Mouse (Mus musculus) lung, embryonic 14.5 days (tissue): ENCODE data around the gene Cdk2ap2. TPM values are rescaled to one million over a fixed set of nuclear protein-coding genes. Genes with fewer than 3 reads are reported as not detected.
A peak's percentile ranks its signal among the peaks of the same experiment; 100 is the strongest.

Source experiments
- ATAC-seq: fragments of 200-750 bp; cut with Nextera tagmentation; 2 replicates; pipeline ENCODE4 v1.8.0; 2017; ENCODE audit warnings: mild to moderate bottlenecking, moderate TSS enrichment, moderate library complexity; ENCODE audit not compliant: insufficient read depth
- DNase-seq: peaks from one replicate; pipeline ENCODE4 v3.0.0-alpha.2; 2015
- H3K27ac ChIP-seq: fragments of 300-500 bp; sonication (generic); 2 replicates; pipeline ENCODE4 v1.5.1; 2014; ENCODE audit warnings: low read depth, mild to moderate bottlenecking, moderate library complexity
- H3K27me3 ChIP-seq: fragments of 300-500 bp; sonication (generic); 2 replicates; pipeline ENCODE4 v1.6.1; 2014; ENCODE audit warnings: low read length, control low read depth; ENCODE audit not compliant: insufficient read depth
- H3K36me3 ChIP-seq: fragments of 300-500 bp; sonication (generic); 2 replicates; pipeline ENCODE4 v1.6.1; 2014; ENCODE audit warnings: control low read depth; ENCODE audit not compliant: insufficient read depth
- H3K4me1 ChIP-seq: fragments of 300-500 bp; sonication (generic); 2 replicates; pipeline ENCODE4 v1.6.1; 2014; ENCODE audit warnings: antibody characterized with exemption, control low read depth; ENCODE audit not compliant: insufficient read depth
- H3K4me2 ChIP-seq: fragments of 300-500 bp; sonication (generic); 2 replicates; pipeline ENCODE4 v1.6.1; 2014; ENCODE audit warnings: mild to moderate bottlenecking
- H3K4me3 ChIP-seq: fragments of 300-500 bp; sonication (generic); 2 replicates; pipeline ENCODE4 v1.5.1; 2014; ENCODE audit warnings: low read depth, low read length
- H3K9ac ChIP-seq: fragments of 300-500 bp; sonication (generic); 2 replicates; pipeline ENCODE4 v1.6.1; 2014
- H3K9me3 ChIP-seq: fragments of 300-500 bp; sonication (generic); 2 replicates; pipeline ENCODE4 v1.6.1; 2016; ENCODE audit warnings: low read depth, low read length, control low read depth
- CTCF ChIP-seq: IDR thresholded peaks from 2 replicates; pipeline ENCODE4 v1.5.1; 2016; ENCODE audit warnings: antibody characterized with exemption, low read depth
- WGBS: fragments of 180-500 bp; shearing (Covaris S2); extraction: QIAGEN DNeasy Blood & Tissue Kit; methylation state at CpG from one replicate; pipeline ENCODE4 v1.1.7; 2014; 5-methylcytosine and 5-hydroxymethylcytosine counted together
- polyA plus RNA-seq: library from polyadenylated mRNA; unstranded; fragments of >200 nt; fragmentation: Nextera tagmentation; extraction: Ambion mirVana; gene quantifications from 2 replicates; pipeline ENCODE4 v1.2.1, GENCODE M21; 2014

Cdk2ap2 gene
- polyA plus RNA-seq, 1 experiment from 2014 or later = 76.6 TPM

GRCm38 (mm10) chr19:4108535-4108934, 11.6 kb downstream of the Cdk2ap2 start:
- no peak for TF ChIP-seq CTCF
- no peaks in the 10 kb centered on the region for H3K4me1 ChIP-seq
- no peaks in the 10 kb centered on the region for H3K9me3 ChIP-seq
- WGBS = 82% methylated on average over 9 of the region's 9 CpGs
- no peaks in the 10 kb centered on the region for H3K27me3 ChIP-seq
- ATAC-seq = no peak
- DNase-seq = no peak
- peaks cover 17% of the 10 kb centered on the region; the same call in 1 of the 2 replicates for H3K36me3 ChIP-seq
- H3K27ac ChIP-seq = no peak overlapping the region
- H3K9ac ChIP-seq = no peak overlapping the region
- no peak overlapping the region for H3K4me3 ChIP-seq
- no peak overlapping the region for H3K4me2 ChIP-seq

- H3K36me3 ChIP-seq = peaks cover 54% of the 10 kb centered on the region
- TF ChIP-seq CTCF = no peak
- no peak overlapping the region for H3K9ac ChIP-seq
- H3K4me3 ChIP-seq = no peak overlapping the region
- DNase-seq = no peak
- ATAC-seq = no peak
- WGBS = 94% methylated on average over 26 of the region's 26 CpGs
- H3K27ac ChIP-seq = no peak overlapping the region
- no peaks in the 10 kb centered on the region for H3K9me3 ChIP-seq
- no peaks in the 10 kb centered on the region for H3K4me1 ChIP-seq
- H3K27me3 ChIP-seq = no peaks in the 10 kb centered on the region
- H3K4me2 ChIP-seq = no peak overlapping the region
These were observed 15.3 kb downstream of the Cdk2ap2 start for GRCm38 (mm10) chr19:4112063-4112960.

- Histone ChIP-seq H3K27me3 (no peaks in the 10 kb centered on the region), H3K4me1 (no peaks in the 10 kb centered on the region), H3K36me3 (peaks cover 63% of the 10 kb centered on the region), H3K9me3 (no peaks in the 10 kb centered on the region), H3K4me2 (0 out of 2 replicates have a peak overlapping the region, but pooled peaks have one; percentile 11), H3K27ac (no peak overlapping the region), H3K4me3 (no peak overlapping the region), H3K9ac (no peak overlapping the region)
- DNase-seq (peak; percentile 58), ATAC-seq (peak; percentile 64; the same call in 1 of the 2 replicates)
- 61% methylated on average over 13 of the region's 13 CpGs for WGBS
- no peak for TF ChIP-seq CTCF
These were observed 16.3 kb downstream of the Cdk2ap2 start for GRCm38 (mm10) chr19:4113186-4113805.

GRCm38 (mm10) chr19:4113806-4114230, 16.8 kb downstream of the Cdk2ap2 start:
- Histone ChIP-seq H3K4me2 (peak overlapping the region; percentile 11; the same call in 1 of the 2 replicates), H3K4me3 (no peak overlapping the region), H3K27ac (no peak overlapping the region), H3K36me3 (peaks cover 63% of the 10 kb centered on the region), H3K9ac (no peak overlapping the region), H3K27me3 (no peaks in the 10 kb centered on the region), H3K9me3 (no peaks in the 10 kb centered on the region), H3K4me1 (no peaks in the 10 kb centered on the region)
- DNase-seq (no peak), ATAC-seq (peak; percentile 23)
- WGBS = 22% methylated on average over 5 of the region's 5 CpGs
- no peak for TF ChIP-seq CTCF

GRCm38 (mm10) chr19:4114551-4114950, 17.6 kb downstream of the Cdk2ap2 start:
- no peak overlapping the region for H3K4me2 ChIP-seq
- no peak for DNase-seq
- no peaks in the 10 kb centered on the region for H3K4me1 ChIP-seq
- TF ChIP-seq CTCF = no peak
- H3K27ac ChIP-seq = no peak overlapping the region
- H3K4me3 ChIP-seq = no peak overlapping the region
- no peak overlapping the region for H3K9ac ChIP-seq
- 77% methylated on average over 10 of the region's 10 CpGs for WGBS
- no peaks in the 10 kb centered on the region for H3K27me3 ChIP-seq
- peaks cover 66% of the 10 kb centered on the region for H3K36me3 ChIP-seq
- H3K9me3 ChIP-seq = no peaks in the 10 kb centered on the region
- no peak for ATAC-seq

- Histone ChIP-seq H3K36me3 (peaks cover 66% of the 10 kb centered on the region), H3K9me3 (no peaks in the 10 kb centered on the region), H3K4me2 (no peak overlapping the region), H3K9ac (no peak overlapping the region), H3K27ac (no peak overlapping the region), H3K27me3 (no peaks in the 10 kb centered on the region), H3K4me3 (no peak overlapping the region), H3K4me1 (no peaks in the 10 kb centered on the region)
- ATAC-seq (no peak), DNase-seq (no peak)
- WGBS = 93% methylated on average over 10 of the region's 10 CpGs
- no peak for TF ChIP-seq CTCF
These were observed 18.2 kb downstream of the Cdk2ap2 start for GRCm38 (mm10) chr19:4115144-4115543.

GRCm38 (mm10) chr19:4115816-4116215, 18.8 kb downstream of the Cdk2ap2 start:
- peaks cover 66% of the 10 kb centered on the region for H3K36me3 ChIP-seq
- peaks cover 3% of the 10 kb centered on the region; the same call in 1 of the 2 replicates for H3K4me1 ChIP-seq
- H3K4me2 ChIP-seq = no peak overlapping the region
- ATAC-seq = no peak
- no peaks in the 10 kb centered on the region for H3K9me3 ChIP-seq
- H3K27me3 ChIP-seq = no peaks in the 10 kb centered on the region
- no peak overlapping the region for H3K4me3 ChIP-seq
- no peak overlapping the region for H3K27ac ChIP-seq
- TF ChIP-seq CTCF = no peak
- 82% methylated on average over 11 of the region's 11 CpGs for WGBS
- DNase-seq = no peak
- no peak overlapping the region for H3K9ac ChIP-seq
